Mouse (Mus musculus) cerebellum, adult 8-10 months (tissue): ENCODE measurements around the gene Soat2.
A peak's percentile ranks its signal among the peaks of the same experiment; 100 is the strongest.

Experiments
- DNase-seq: peaks from one replicate; pipeline ENCODE4 v3.0.0; 2022

Soat2 gene

GRCm38 (mm10) chr15:102192271-102192812, 42.0 kb downstream of the Soat2 start:
- no peak for DNase-seq

- no peak for DNase-seq
These were observed 42.6 kb downstream of the Soat2 start for GRCm38 (mm10) chr15:102192820-102193386.

DNA sequence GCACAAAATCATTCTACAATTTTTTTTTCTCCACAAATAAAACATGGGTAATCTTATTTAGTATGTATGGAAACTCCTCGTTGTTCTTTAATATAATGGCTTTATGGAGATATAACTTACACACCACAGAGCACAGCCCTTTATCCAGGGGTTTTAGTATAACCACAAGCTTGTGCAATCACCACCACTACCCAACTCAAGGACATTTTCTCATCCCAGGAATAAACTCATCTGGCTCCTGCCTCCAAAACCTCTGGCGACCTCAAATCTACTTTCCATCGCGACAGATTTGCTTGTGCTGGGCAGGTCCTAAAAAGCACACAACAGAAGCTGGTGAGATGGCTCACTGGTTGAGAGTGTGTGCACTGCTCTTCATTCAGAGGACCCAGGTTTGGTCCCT, 43.3 kb downstream of the Soat2 start:
- no peak for DNase-seq

GRCm38 (mm10) chr15:102194439-102194838, 44.1 kb downstream of the Soat2 start:
- DNase-seq, result no peak

GRCm38 (mm10) chr15:102195373-102195772, 45.0 kb downstream of the Soat2 start:
- no peak for DNase-seq

DNA sequence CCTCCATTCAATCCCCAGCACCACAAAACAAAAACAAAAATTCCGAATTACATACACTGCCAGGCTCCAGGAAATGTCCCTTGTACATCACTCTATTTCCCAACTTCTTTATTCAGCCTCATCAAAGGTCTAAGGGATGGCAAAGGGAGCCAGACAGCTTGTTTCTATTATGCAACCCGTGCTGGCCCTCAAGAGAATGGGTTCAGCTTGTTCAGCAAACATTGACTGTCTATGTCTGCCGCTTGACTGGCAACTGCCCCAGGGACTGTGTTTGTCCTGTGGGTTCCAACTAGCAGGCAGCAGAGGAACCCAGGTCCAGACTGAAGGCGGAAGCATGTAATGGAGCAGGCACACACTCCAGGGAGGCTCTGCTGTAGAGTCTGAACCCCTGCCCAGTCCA, 48.5 kb downstream of the Soat2 start:
- no peak for DNase-seq

DNA sequence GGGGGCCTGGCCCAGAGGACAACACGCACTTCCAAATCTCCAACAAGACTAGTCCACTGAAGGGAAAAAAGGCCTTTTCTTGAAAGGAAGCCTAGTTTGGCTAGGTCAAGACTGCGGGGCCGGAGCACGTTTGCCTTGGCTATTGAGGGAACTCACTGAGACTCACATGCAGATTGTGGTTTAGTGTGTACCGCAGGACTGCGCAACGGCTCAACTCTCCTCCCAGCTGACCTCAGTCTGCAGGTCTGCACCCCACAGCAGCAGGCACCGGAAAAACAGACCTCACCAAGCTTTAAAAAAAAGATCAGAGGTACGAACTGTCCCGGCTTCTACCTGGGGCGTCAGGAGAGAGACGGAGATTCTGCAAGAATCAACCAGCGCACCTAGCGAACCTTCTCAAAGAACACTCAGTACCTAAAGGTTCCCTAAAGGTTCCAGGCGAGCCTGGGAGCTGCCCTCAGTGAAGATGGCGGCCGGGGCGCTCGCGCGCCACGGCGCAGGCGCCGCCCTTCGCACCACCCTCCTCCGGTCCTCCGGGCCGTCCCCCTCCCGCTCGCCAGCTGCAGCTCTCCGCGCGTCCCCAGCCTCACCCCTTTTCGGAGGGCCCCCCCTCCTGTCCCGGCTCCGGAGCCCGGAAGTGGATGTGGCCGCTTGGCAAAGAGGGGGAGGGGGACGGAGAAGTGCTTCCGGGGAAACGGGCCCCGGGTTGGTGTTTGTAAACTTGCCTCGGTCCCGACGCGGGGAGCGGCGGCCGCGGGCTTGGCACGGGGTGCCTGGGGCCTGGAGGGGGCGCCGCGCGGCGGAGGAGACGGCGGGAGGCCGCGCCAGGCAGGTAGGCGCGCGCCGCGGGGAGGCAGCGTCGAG, 52.9 kb downstream of the Soat2 start, which contains the start of gene Zfp740:
Gene Zfp740, plus strand, starts transcription at position 279 of the 864 bp plus-strand sequence.
- peak; percentile 92 for DNase-seq

GRCm38 (mm10) chr15:102203835-102204381, 53.6 kb downstream of the Soat2 start:
- peak; percentile 63 for DNase-seq

- DNase-seq, result no peak
These were observed 54.6 kb downstream of the Soat2 start, which contains the start of gene Csad for GRCm38 (mm10) chr15:102204674-102205505. Csad (minus strand) TSS chr15:102204724.

DNA sequence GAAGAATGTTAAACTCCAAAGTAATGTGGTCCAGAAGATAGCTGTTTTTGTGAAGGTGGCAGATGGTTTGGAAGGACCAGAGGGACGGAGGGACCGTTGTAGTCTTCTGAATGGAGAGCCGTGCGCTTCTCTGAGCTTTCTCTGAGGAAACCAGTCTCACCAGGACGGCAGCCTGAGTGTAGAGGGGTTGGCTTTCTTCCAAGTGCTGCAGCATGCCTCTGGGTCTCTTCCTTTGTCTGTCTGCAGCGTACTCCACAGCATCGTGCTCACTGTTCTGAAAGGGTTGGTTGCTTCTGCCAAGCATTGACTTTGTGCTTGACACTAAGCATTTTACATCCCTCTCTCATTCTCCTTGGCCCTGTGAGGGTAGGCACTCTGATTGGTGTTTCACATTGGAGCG, 55.5 kb downstream of the Soat2 start:
- no peak for DNase-seq

- no peak for DNase-seq
These were observed 57.0 kb downstream of the Soat2 start for GRCm38 (mm10) chr15:102207351-102207750.

- no peak for DNase-seq
These were observed 57.8 kb downstream of the Soat2 start for GRCm38 (mm10) chr15:102208092-102208561.

DNA sequence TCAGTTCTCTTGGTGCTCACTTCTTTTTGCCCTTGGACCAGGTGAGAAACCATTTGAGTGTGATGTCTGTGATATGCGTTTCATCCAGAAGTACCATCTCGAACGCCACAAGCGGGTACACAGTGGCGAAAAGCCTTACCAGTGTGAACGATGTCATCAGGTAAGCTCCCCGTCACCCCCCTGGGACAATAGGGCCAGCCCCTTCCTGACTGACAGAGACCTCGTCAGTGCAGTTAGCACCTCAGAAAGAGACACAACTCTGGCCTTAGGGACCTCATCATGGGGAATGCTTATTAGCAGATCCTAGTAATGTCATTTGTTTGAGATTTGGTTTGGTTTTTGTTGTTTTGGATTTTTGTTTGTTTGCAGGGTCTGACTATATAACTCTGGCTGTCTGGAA, 58.8 kb downstream of the Soat2 start:
- no peak for DNase-seq

- DNase-seq, result no peak
These were observed 60.5 kb downstream of the Soat2 start for GRCm38 (mm10) chr15:102210816-102211215.

- DNase-seq, result no peak
These were observed 61.6 kb downstream of the Soat2 start for GRCm38 (mm10) chr15:102211895-102212294.
